Mouse (Mus musculus) gastrocnemius, postnatal 10 days (tissue): Measurements from ENCODE around the gene Kcns1. TPM values are rescaled to one million over a fixed set of nuclear protein-coding genes. Genes with fewer than 3 reads are reported as not detected.
A peak's percentile ranks its signal among the peaks of the same experiment; 100 is the strongest.
"Not testable (repeated sequence)": the region's sequence is repeated elsewhere in the genome, so short reads cannot be mapped to it uniquely, and the experiment has no call there.

Experiments
- DNase-seq: peaks from one replicate; pipeline ENCODE4 v3.0.0; 2021; ENCODE audit warnings: mixed read lengths
- long read RNA-seq, 2 experiments: library from polyadenylated mRNA; stranded (forward); transcript quantifications; one replicate each; pipeline ENCODE4 v2.0.0; 2021
- total RNA-seq, 2 experiments: library from RNA; stranded (reverse); gene quantifications; 2 replicates each; pipeline ENCODE4 v1.2.3; 2021

The Kcns1 gene
- total RNA-seq: 1 to 10 TPM; 4.8 to 5.1 TPM
- long read RNA-seq, experiment 1, partial matches to known transcripts: 1 of 3 reads
- long read RNA-seq, experiment 1, other reads (novel, unspliced or antisense): 0 of 3 reads
- long read RNA-seq, experiment 2, transcript Kcns1-201 (4 exons, 2,712 nt): major isoform, 6 of 6 reads
- long read RNA-seq, experiment 2, partial matches to known transcripts: 0 of 6 reads
- long read RNA-seq, experiment 2, other reads (novel, unspliced or antisense): 0 of 6 reads

- peak; percentile 19 for DNase-seq
These were observed at the start of gene Kcns1 for GRCm38 (mm10) chr2:164170902-164171301. Gene Kcns1 (minus strand): TSS chr2:164171113.

GRCm38 (mm10) chr2:164219295-164219694, 48.4 kb upstream of the Kcns1 start:
- no peak for DNase-seq

- no peak for DNase-seq
These were observed 41.8 kb upstream of the Kcns1 start for GRCm38 (mm10) chr2:164212711-164213110.

- DNase-seq: no peak
These were observed 40.0 kb upstream of the Kcns1 start for GRCm38 (mm10) chr2:164210892-164211291.

- no peak for DNase-seq
These were observed 35.8 kb upstream of the Kcns1 start for GRCm38 (mm10) chr2:164206676-164207075.

- not testable (repeated sequence) for DNase-seq
These were observed 35.1 kb upstream of the Kcns1 start for GRCm38 (mm10) chr2:164206011-164206410.

- no peak for DNase-seq
These were observed 28.9 kb upstream of the Kcns1 start, which contains the start of gene Wfdc15a for GRCm38 (mm10) chr2:164199626-164200327. Gene Wfdc15a (minus strand): TSS chr2:164200130.

GRCm38 (mm10) chr2:164196700-164196990, 25.7 kb upstream of the Kcns1 start:
- DNase-seq: no peak

- DNase-seq: no peak
These were observed 25.2 kb upstream of the Kcns1 start for GRCm38 (mm10) chr2:164195971-164196699.

- DNase-seq: no peak
These were observed 24.2 kb upstream of the Kcns1 start for GRCm38 (mm10) chr2:164194959-164195630.

GRCm38 (mm10) chr2:164192279-164192678, 21.4 kb upstream of the Kcns1 start:
- DNase-seq: no peak

GRCm38 (mm10) chr2:164190576-164190975, 19.7 kb upstream of the Kcns1 start, which contains the start of gene Wfdc12:
Gene Wfdc12 (minus strand): TSS chr2:164190608.
- no peak for DNase-seq

- no peak for DNase-seq
These were observed 17.8 kb upstream of the Kcns1 start for GRCm38 (mm10) chr2:164188722-164189121.

GRCm38 (mm10) chr2:164184145-164184719, 13.3 kb upstream of the Kcns1 start:
- no peak for DNase-seq

GRCm38 (mm10) chr2:164183340-164183739, 12.4 kb upstream of the Kcns1 start:
- DNase-seq: no peak

- no peak for DNase-seq
These were observed 11.9 kb upstream of the Kcns1 start, which contains the start of gene Wfdc5 for GRCm38 (mm10) chr2:164182692-164183255. Gene Wfdc5 (minus strand): TSS chr2:164182742.

GRCm38 (mm10) chr2:164180770-164181169, 9.9 kb upstream of the Kcns1 start:
- DNase-seq: no peak

- DNase-seq: peak; percentile 48
These were observed 9.2 kb upstream of the Kcns1 start for GRCm38 (mm10) chr2:164180124-164180523.

GRCm38 (mm10) chr2:164177831-164178230, 6.9 kb upstream of the Kcns1 start:
- DNase-seq: no peak

GRCm38 (mm10) chr2:164175850-164176249, 4.9 kb upstream of the Kcns1 start:
- DNase-seq: no peak

- no peak for DNase-seq
These were observed 3.9 kb upstream of the Kcns1 start for GRCm38 (mm10) chr2:164174649-164175395.
